Mouse (Mus musculus) heart, adult 2 months (tissue): ENCODE data around the gene A730061H03Rik.

Experiments used
- EP300 ChIP-seq: fragments of 200-500 bp; IDR thresholded peaks from 2 replicates; pipeline ENCODE4 v1.6.1; 2011; ENCODE audit warnings: low read depth, low read length, control low read depth; ENCODE audit not compliant: insufficient read depth
- POLR2A ChIP-seq: fragments of 200-500 bp; IDR thresholded peaks from 2 replicates; pipeline ENCODE4 v1.6.1; 2011; ENCODE audit warnings: mild to moderate bottlenecking, low read depth, low read length, control low read depth; ENCODE audit not compliant: insufficient read depth

DNA sequence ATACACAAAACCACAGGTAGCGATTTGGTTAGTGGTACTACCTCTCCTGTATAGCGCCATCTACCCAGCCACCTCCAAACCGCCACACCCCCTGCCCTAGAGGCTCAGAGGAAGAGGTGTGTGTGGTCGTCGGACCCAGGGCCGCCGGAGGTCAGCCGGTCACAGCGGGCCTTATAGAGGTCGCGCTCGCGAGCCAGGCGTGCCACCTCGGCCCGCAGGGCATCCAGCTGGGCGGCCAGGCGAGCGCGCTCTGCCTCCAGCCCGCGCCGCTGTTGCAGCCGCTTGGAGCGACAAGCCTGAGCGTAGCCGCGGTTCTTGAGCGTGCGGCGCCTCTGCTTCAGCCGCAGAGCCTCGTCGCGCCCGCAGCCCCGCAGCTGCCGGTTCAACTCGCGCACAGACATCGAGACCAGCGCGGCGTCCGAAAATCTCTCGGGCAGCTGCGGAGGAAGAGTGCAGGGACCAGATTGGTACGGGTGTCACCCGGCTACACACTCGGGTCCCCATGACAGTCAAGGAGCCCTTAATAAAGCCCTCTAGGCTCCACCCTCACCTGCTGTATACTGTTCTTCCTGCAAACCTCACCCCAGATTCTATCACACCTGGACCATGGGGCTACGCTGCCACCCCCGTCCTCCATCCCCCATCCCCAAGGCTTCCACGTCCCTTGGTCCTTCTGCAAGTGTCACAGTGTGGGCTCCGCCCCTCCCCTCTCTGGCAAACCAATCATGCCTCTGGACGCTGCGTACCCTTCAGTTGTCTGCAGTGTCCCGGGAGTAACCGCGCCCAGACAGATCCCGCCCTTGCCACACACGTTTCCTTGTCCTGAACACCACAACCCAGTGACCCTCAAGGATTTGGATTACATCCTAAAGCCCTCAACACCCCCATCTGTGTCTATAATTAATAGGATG, 39.5 kb downstream of the A730061H03Rik start:
- TF ChIP-seq POLR2A (no peak), EP300 (no peak)
